In genomic region chr9:35539001-35539750, GRCm38 (mm10) we compare ENCODE assay signal across 23 mouse cellular contexts. TPM values are rescaled to one million over a fixed set of nuclear protein-coding genes. Genes with fewer than 3 reads are reported as not detected.
DNase-seq lines count a peak whose midpoint lies in the region; ATAC-seq and TF ChIP-seq lines count a peak whose summit lies in the region.
"Had no signal": no experiment of that assay in that cellular context is flagged by ENCODE, and none has a peak within 500 bp of the region (broad histone marks: within the 10 kb centered on the region; RNA-seq: fewer than 3 reads in every experiment).

No protein-coding gene starts in this region.

- no peak overlapping the region for H3K4me2 ChIP-seq in forebrain, postnatal 0 days (ENCODE audit: low read depth)
- no peak overlapping the region for H3K4me2 ChIP-seq in kidney, embryonic 15.5 days
- H3K4me2 ChIP-seq: heart, embryonic 12.5 days; hindbrain, embryonic 15.5 days had no signal

- no peak for TF ChIP-seq CTCF in forebrain, postnatal 0 days (IDR thresholded peaks at IDR 0.05; ENCODE audit: low read depth)

- no peaks in the 10 kb centered on the region for H3K4me1 ChIP-seq in forebrain, postnatal 0 days (ENCODE audit: insufficient read depth)
- H3K4me1 ChIP-seq in forebrain, embryonic 10.5 days: peaks cover 22% of the 10 kb centered on the region
- peaks cover 29% of the 10 kb centered on the region for H3K4me1 ChIP-seq in kidney, embryonic 15.5 days
- H3K4me1 ChIP-seq: hindbrain, embryonic 15.5 days had no signal

- H3K4me3 ChIP-seq in forebrain, postnatal 0 days (ENCODE audit: low read depth, low read length): no peak overlapping the region
- no peak overlapping the region for H3K4me3 ChIP-seq in forebrain, embryonic 10.5 days
- H3K4me3 ChIP-seq in kidney, embryonic 15.5 days (replicated peaks): no peak overlapping the region
- H3K4me3 ChIP-seq: embryonic facial prominence, embryonic 10.5 days; heart, embryonic 12.5 days; hindbrain, embryonic 15.5 days had no signal

- ATAC-seq in forebrain, postnatal 0 days: no peak
- ATAC-seq in kidney, embryonic 15.5 days (replicated peaks; ENCODE audit: low FRiP score): no peak

- H3K27me3 ChIP-seq in forebrain, postnatal 0 days (ENCODE audit: insufficient read depth, low read length): no peaks in the 10 kb centered on the region
- no peaks in the 10 kb centered on the region for H3K27me3 ChIP-seq in forebrain, embryonic 10.5 days (ENCODE audit: poor library complexity, severe bottlenecking)
- no peaks in the 10 kb centered on the region for H3K27me3 ChIP-seq in kidney, embryonic 15.5 days
- H3K27me3 ChIP-seq: hindbrain, embryonic 15.5 days had no signal

- H3K9ac ChIP-seq in forebrain, postnatal 0 days: no peak overlapping the region
- no peak overlapping the region for H3K9ac ChIP-seq in kidney, embryonic 15.5 days
- H3K9ac ChIP-seq: heart, embryonic 12.5 days; hindbrain, embryonic 15.5 days had no signal

- intact Hi-C loops in left cerebral cortex, postnatal 36 days (cut with DNase I): no loop called here

- H3K27ac ChIP-seq in forebrain, postnatal 0 days (ENCODE audit: low read depth, low read length): no peak overlapping the region
- no peak overlapping the region for H3K27ac ChIP-seq in forebrain, embryonic 10.5 days
- H3K27ac ChIP-seq in kidney, embryonic 15.5 days: peak overlapping the region; percentile 57
- H3K27ac ChIP-seq: embryonic facial prominence, embryonic 10.5 days; hindbrain, embryonic 15.5 days had no signal

- no peaks in the 10 kb centered on the region for H3K9me3 ChIP-seq in forebrain, postnatal 0 days (ENCODE audit: low read length)
- no peaks in the 10 kb centered on the region for H3K9me3 ChIP-seq in forebrain, embryonic 10.5 days
- H3K9me3 ChIP-seq in kidney, embryonic 15.5 days (replicated peaks): no peaks in the 10 kb centered on the region
- H3K9me3 ChIP-seq: embryonic facial prominence, embryonic 10.5 days; heart, embryonic 12.5 days; hindbrain, embryonic 15.5 days had no signal

- peaks cover 8% of the 10 kb centered on the region for H3K36me3 ChIP-seq in forebrain, postnatal 0 days (ENCODE audit: insufficient read depth)
- H3K36me3 ChIP-seq in forebrain, embryonic 10.5 days (replicated peaks): no peaks in the 10 kb centered on the region
- no peaks in the 10 kb centered on the region for H3K36me3 ChIP-seq in kidney, embryonic 15.5 days
- H3K36me3 ChIP-seq: embryonic facial prominence, embryonic 10.5 days; heart, embryonic 12.5 days had no signal

- WGBS in forebrain, postnatal 0 days: 69% methylated on average over 13 of the region's 13 CpGs
- 89% methylated on average over 13 of the region's 13 CpGs for WGBS in forebrain, embryonic 10.5 days
- 65% methylated on average over 13 of the region's 13 CpGs for WGBS in kidney, embryonic 15.5 days

- DNase-seq in forebrain, postnatal 0 days: peak; percentile 11
- DNase-seq in forebrain, embryonic 10.5 days (ENCODE audit: extremely low spot score, low spot score): no peak
- DNase-seq in kidney, adult 9 months: no peak
- DNase-seq in testis, postnatal 10 days (ENCODE audit: low spot score): peak; percentile 28
- no peak for DNase-seq in testis, postnatal 14 days (ENCODE audit: low spot score)
- DNase-seq in yolk sac, embryonic 10.5 days (ENCODE audit: low spot score): peak; percentile 63
- no peak for DNase-seq in left cerebral cortex, postnatal 36 days (ENCODE audit: low spot score in 2 of 2)
- DNase-seq: adrenal gland, adult 8-10 months; cerebellum, adult 11-12 months; cerebellum, adult 9-11 months; gastrocnemius, postnatal 36 days; heart, adult 18-20 months had no signal

RNA-seq across cellular contexts. Expression of gene Ddx25, which starts 19.2 kb away (rescaled TPM):
- total RNA-seq in forebrain, postnatal 0 days (2014; rRNA removed): 22.2 and 23.5 TPM in 2 replicates
- 23.6 and 25.6 TPM in 2 replicates for polyA plus RNA-seq in forebrain, postnatal 0 days (2015; fragmentation: Nextera tagmentation; extraction: Ambion mirVana)
- polyA plus RNA-seq in forebrain, embryonic 10.5 days (2016; fragmentation: Nextera tagmentation; extraction: Ambion mirVana): 7.8 and 7.9 TPM in 2 replicates
- 2.3 and 2.4 TPM in 2 replicates for polyA plus RNA-seq in kidney, embryonic 15.5 days (2015; fragmentation: Nextera tagmentation; extraction: Ambion mirVana)
- 10 to 100 TPM; 14.2 to 16.4 TPM for total RNA-seq in left cerebral cortex, postnatal 36 days (2021)
- total RNA-seq: gastrocnemius, adult 8-10 months; gastrocnemius, postnatal 36 days; heart, adult 18-20 months; heart, postnatal 25 days had no signal

RNA-seq across cellular contexts. Expression of gene Pus3, which starts 19.2 kb away (rescaled TPM):
- 18.8 and 19.2 TPM in 2 replicates for total RNA-seq in forebrain, postnatal 0 days (2014; rRNA removed)
- 13.9 and 15.2 TPM in 2 replicates for polyA plus RNA-seq in forebrain, postnatal 0 days (2015; fragmentation: Nextera tagmentation; extraction: Ambion mirVana)
- 20.4 and 22.9 TPM in 2 replicates for polyA plus RNA-seq in forebrain, embryonic 10.5 days (2016; fragmentation: Nextera tagmentation; extraction: Ambion mirVana)
- polyA plus RNA-seq in kidney, embryonic 15.5 days (2015; fragmentation: Nextera tagmentation; extraction: Ambion mirVana): 21.8 and 22.0 TPM in 2 replicates
- 10 to 100 TPM in 1 of 2 experiments, 1 to 10 TPM in 1; 10.0 to 12.7 TPM for total RNA-seq in left cerebral cortex, postnatal 36 days (2021)

RNA-seq across cellular contexts. Expression of gene Gm1113, which starts 21.1 kb away (rescaled TPM):
- not detected in 2 replicates for total RNA-seq in forebrain, postnatal 0 days (2014; rRNA removed)
- polyA plus RNA-seq in forebrain, postnatal 0 days (2015; fragmentation: Nextera tagmentation; extraction: Ambion mirVana): not detected in 2 replicates
- polyA plus RNA-seq in forebrain, embryonic 10.5 days (2016; fragmentation: Nextera tagmentation; extraction: Ambion mirVana): not detected in 2 replicates
- not detected in 2 replicates for polyA plus RNA-seq in kidney, embryonic 15.5 days (2015; fragmentation: Nextera tagmentation; extraction: Ambion mirVana)
- not detected for total RNA-seq in left cerebral cortex, postnatal 36 days (2021)
- total RNA-seq: adrenal gland, adult 8-10 months; adrenal gland, postnatal 4 days; ES-E14; gastrocnemius, adult 8-10 months; gastrocnemius, postnatal 36 days; heart, adult 18-20 months; heart, postnatal 25 days had no signal
- polyA plus RNA-seq: embryonic facial prominence, embryonic 10.5 days; embryonic facial prominence, embryonic 14.5 days; heart, embryonic 12.5 days; heart, embryonic 16.5 days; hindbrain, embryonic 11.5 days; hindbrain, embryonic 15.5 days had no signal

RNA-seq across cellular contexts. Expression of gene Pate2, which starts 30.9 kb away (rescaled TPM):
- 0.62 and 2.6 TPM in 2 replicates for total RNA-seq in forebrain, postnatal 0 days (2014; rRNA removed)
- polyA plus RNA-seq in forebrain, postnatal 0 days (2015; fragmentation: Nextera tagmentation; extraction: Ambion mirVana): 0.67 and 0.90 TPM in 2 replicates
- 2.0 and 2.5 TPM in 2 replicates for polyA plus RNA-seq in forebrain, embryonic 10.5 days (2016; fragmentation: Nextera tagmentation; extraction: Ambion mirVana)
- polyA plus RNA-seq in kidney, embryonic 15.5 days (2015; fragmentation: Nextera tagmentation; extraction: Ambion mirVana): 1.0 TPM in 2 replicates
- total RNA-seq in left cerebral cortex, postnatal 36 days (2021): 1 to 10 TPM in 1 of 2 experiments, under 1 TPM in 1; 0.95 to 1.1 TPM
- total RNA-seq: gastrocnemius, adult 8-10 months; gastrocnemius, postnatal 36 days; heart, adult 18-20 months; heart, postnatal 25 days had no signal

RNA-seq across cellular contexts. Expression of gene Hyls1, which starts 31.0 kb away (rescaled TPM):
- total RNA-seq in forebrain, postnatal 0 days (2014; rRNA removed): 15.8 and 16.6 TPM in 2 replicates
- polyA plus RNA-seq in forebrain, postnatal 0 days (2015; fragmentation: Nextera tagmentation; extraction: Ambion mirVana): 13.6 and 14.8 TPM in 2 replicates
- polyA plus RNA-seq in forebrain, embryonic 10.5 days (2016; fragmentation: Nextera tagmentation; extraction: Ambion mirVana): 28.0 and 28.6 TPM in 2 replicates
- polyA plus RNA-seq in kidney, embryonic 15.5 days (2015; fragmentation: Nextera tagmentation; extraction: Ambion mirVana): 15.5 and 15.6 TPM in 2 replicates
- 1 to 10 TPM; 7.3 to 8.0 TPM for total RNA-seq in left cerebral cortex, postnatal 36 days (2021)

Comparison
In these comparisons a context has a peak if more than half of its experiments do, and no peak if none do; other contexts are left out.
1. DNase-seq: peak in forebrain, postnatal 0 days (single experiment), testis, postnatal 10 days (single experiment) and yolk sac, embryonic 10.5 days (single experiment); none in forebrain, embryonic 10.5 days (single experiment), kidney, adult 9 months (single experiment), testis, postnatal 14 days (single experiment) and left cerebral cortex, postnatal 36 days (0 of 2).